Mouse (Mus musculus): ENCODE measurements around the gene Gm10142.
"Not testable (repeated sequence)": the region's sequence is repeated elsewhere in the genome, so short reads cannot be mapped to it uniquely, and the experiment has no call there.

The Gm10142 gene

GRCm38 (mm10) chr10:77738929-77739328 lies 23.3 kb downstream of the Gm10142 start:
- DNase-seq (ENCODE audit: low read depth, low spot score) = no peak

GRCm38 (mm10) chr10:77741924-77742688 lies 26.5 kb downstream of the Gm10142 start, which contains the start of gene Gm18596:
Gene Gm18596, minus strand, starts transcription at chr10:77742638.
- DNase-seq (ENCODE audit: low read depth, low spot score) = not testable (repeated sequence)

GRCm38 (mm10) chr10:77750686-77751085 lies 35.1 kb downstream of the Gm10142 start:
- not testable (repeated sequence) for DNase-seq (ENCODE audit: low read depth, low spot score)

GRCm38 (mm10) chr10:77751254-77751653 lies 35.6 kb downstream of the Gm10142 start, which contains the start of gene Gm9736:
Gene Gm9736, minus strand, starts transcription at chr10:77751354.
- not testable (repeated sequence) for DNase-seq (ENCODE audit: low read depth, low spot score)

GRCm38 (mm10) chr10:77752312-77752711 lies 36.7 kb downstream of the Gm10142 start:
- not testable (repeated sequence) for DNase-seq (ENCODE audit: low read depth, low spot score)

GRCm38 (mm10) chr10:77753448-77753847 lies 37.8 kb downstream of the Gm10142 start:
- no peak for DNase-seq (ENCODE audit: low read depth, low spot score)

- not testable (repeated sequence) for DNase-seq (ENCODE audit: low read depth, low spot score)
These were observed 44.0 kb downstream of the Gm10142 start, which contains the start of gene Gm3233 for GRCm38 (mm10) chr10:77759582-77759981. Gene Gm3233, minus strand, starts transcription at chr10:77759682.

Data from retina, postnatal 7 days (tissue).